Mouse (Mus musculus) large intestine, adult 2 months (tissue): ENCODE data around the gene Acbd5. TPM values are rescaled to one million over a fixed set of nuclear protein-coding genes. Genes with fewer than 3 reads are reported as not detected.
"Not testable (repeated sequence)": the region's sequence is repeated elsewhere in the genome, so short reads cannot be mapped to it uniquely, and the experiment has no call there.

ENCODE experiments used
- DNase-seq: peaks from one replicate; pipeline ENCODE4 v3.0.0-alpha.2; 2012; ENCODE audit warnings: low read depth, low spot score
- WGBS: fragments of 180-500 bp; shearing (Covaris S2); methylation state at CpG from one replicate; pipeline ENCODE4 v1.1.7; 2018; 5-methylcytosine and 5-hydroxymethylcytosine counted together
- polyA plus RNA-seq: library from polyadenylated mRNA; depleted of rRNA; stranded (reverse); fragments of >200 nt; gene quantifications from 2 replicates; pipeline ENCODE4 v1.2.3, GENCODE M21; 2012; rRNA removed

Acbd5 gene
- polyA plus RNA-seq: 3.2 and 8.3 TPM in 2 replicates

- peak; percentile 96 for DNase-seq
- 2% methylated on average over 34 of the region's 34 CpGs for WGBS
These were observed at the start of gene Acbd5 for GRCm38 (mm10) chr2:23067552-23068369. Acbd5 (plus strand) TSS chr2:23068167.

- DNase-seq: no peak
- 91% methylated on average over 2 of the region's 2 CpGs for WGBS
These were observed 48.8 kb upstream of the Acbd5 start for GRCm38 (mm10) chr2:23019170-23019569.

- WGBS: 88% methylated on average over 4 of the region's 4 CpGs
- DNase-seq: no peak
These were observed 46.6 kb upstream of the Acbd5 start for GRCm38 (mm10) chr2:23021320-23021719.

GRCm38 (mm10) chr2:23021721-23022120 lies 46.2 kb upstream of the Acbd5 start:
- DNase-seq: no peak
- WGBS: 12% methylated on average over 4 of the region's 4 CpGs

GRCm38 (mm10) chr2:23023023-23023422 lies 44.9 kb upstream of the Acbd5 start:
- WGBS: 92% methylated on average over 3 of the region's 3 CpGs
- DNase-seq: no peak

- WGBS: 79% methylated on average over 4 of the region's 4 CpGs
- DNase-seq: no peak
These were observed 44.2 kb upstream of the Acbd5 start for GRCm38 (mm10) chr2:23023714-23024282.

- DNase-seq: no peak
- 63% methylated on average over 1 of the region's 1 CpGs for WGBS
These were observed 41.6 kb upstream of the Acbd5 start for GRCm38 (mm10) chr2:23026379-23026778.

GRCm38 (mm10) chr2:23028826-23029225 lies 39.1 kb upstream of the Acbd5 start:
- WGBS: 89% methylated on average over 4 of the region's 4 CpGs
- DNase-seq: no peak

- no peak for DNase-seq
- 98% methylated on average over 4 of the region's 4 CpGs for WGBS
These were observed 37.3 kb upstream of the Acbd5 start for GRCm38 (mm10) chr2:23030631-23031030.

- WGBS: 38% methylated on average over 3 of the region's 3 CpGs
These were observed 33.1 kb upstream of the Acbd5 start for GRCm38 (mm10) chr2:23034692-23035435.

GRCm38 (mm10) chr2:23035467-23035866 lies 32.5 kb upstream of the Acbd5 start:
- WGBS: 98% methylated on average over 1 of the region's 1 CpGs
- DNase-seq: no peak

More at GRCm38 (mm10) chr2:23034692-23035435, 33.1 kb upstream of the Acbd5 start:
- no peak for DNase-seq

- DNase-seq: no peak
- under 1% methylated on average over 58 of the region's 59 CpGs for WGBS
These were observed 28.6 kb upstream of the Acbd5 start for GRCm38 (mm10) chr2:23039082-23040000.

GRCm38 (mm10) chr2:23040001-23040646 lies 27.8 kb upstream of the Acbd5 start, which contains the start of gene Abi1:
Abi1 (minus strand) TSS chr2:23040241.
- WGBS: 1% methylated on average over 23 of the region's 24 CpGs
- DNase-seq: peak; percentile 95

GRCm38 (mm10) chr2:23040690-23041089 lies 27.3 kb upstream of the Acbd5 start:
- WGBS: 70% methylated on average over 7 of the region's 7 CpGs

GRCm38 (mm10) chr2:23041457-23041856 lies 26.5 kb upstream of the Acbd5 start:
- WGBS: 39% methylated on average over 4 of the region's 4 CpGs
- DNase-seq: no peak

More at GRCm38 (mm10) chr2:23040690-23041089, 27.3 kb upstream of the Acbd5 start:
- DNase-seq: not testable (repeated sequence)

GRCm38 (mm10) chr2:23042189-23042588 lies 25.8 kb upstream of the Acbd5 start:
- 92% methylated on average over 3 of the region's 3 CpGs for WGBS

GRCm38 (mm10) chr2:23045703-23046102 lies 22.3 kb upstream of the Acbd5 start:
- no peak for DNase-seq
- 52% methylated on average over 1 of the region's 1 CpGs for WGBS

More at GRCm38 (mm10) chr2:23042189-23042588, 25.8 kb upstream of the Acbd5 start:
- no peak for DNase-seq

GRCm38 (mm10) chr2:23048006-23048405 lies 20.0 kb upstream of the Acbd5 start:
- DNase-seq: no peak

- 72% methylated on average over 2 of the region's 2 CpGs for WGBS
- DNase-seq: no peak
These were observed 16.1 kb upstream of the Acbd5 start for GRCm38 (mm10) chr2:23051890-23052289.
